Mouse (Mus musculus) frontal cortex, postnatal 14 days (tissue): ENCODE measurements around the gene Akap6.

Experiments used
- DNase-seq, 2 experiments: peaks; one replicate each; pipeline ENCODE4 v3.0.0; 2022; ENCODE audit warnings: low spot score in 2 of 2

Gene Akap6

DNA sequence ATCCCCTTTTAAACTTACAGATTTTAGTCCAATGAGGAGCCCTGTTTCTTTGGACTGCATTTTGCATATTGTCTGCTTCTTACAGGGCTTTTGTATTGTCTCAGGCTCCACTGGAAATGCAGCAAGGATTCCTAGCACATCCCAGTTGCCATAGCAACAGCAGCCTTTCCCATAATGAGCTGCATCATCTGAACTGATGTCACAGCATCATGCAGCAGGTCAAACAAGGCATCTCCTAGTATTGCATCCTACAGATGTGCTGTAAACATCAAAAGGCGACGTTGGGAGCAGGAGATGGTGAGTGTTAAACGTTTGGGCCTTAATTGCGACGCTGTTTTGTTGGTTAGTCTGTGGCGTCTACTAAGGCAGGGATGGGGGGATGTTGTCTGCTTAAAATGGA lies at the start of gene Akap6:
Gene Akap6, plus strand, starts transcription at position 238 of the 400 bp plus-strand sequence.
- peak; percentile 67 to 69 for DNase-seq

DNA sequence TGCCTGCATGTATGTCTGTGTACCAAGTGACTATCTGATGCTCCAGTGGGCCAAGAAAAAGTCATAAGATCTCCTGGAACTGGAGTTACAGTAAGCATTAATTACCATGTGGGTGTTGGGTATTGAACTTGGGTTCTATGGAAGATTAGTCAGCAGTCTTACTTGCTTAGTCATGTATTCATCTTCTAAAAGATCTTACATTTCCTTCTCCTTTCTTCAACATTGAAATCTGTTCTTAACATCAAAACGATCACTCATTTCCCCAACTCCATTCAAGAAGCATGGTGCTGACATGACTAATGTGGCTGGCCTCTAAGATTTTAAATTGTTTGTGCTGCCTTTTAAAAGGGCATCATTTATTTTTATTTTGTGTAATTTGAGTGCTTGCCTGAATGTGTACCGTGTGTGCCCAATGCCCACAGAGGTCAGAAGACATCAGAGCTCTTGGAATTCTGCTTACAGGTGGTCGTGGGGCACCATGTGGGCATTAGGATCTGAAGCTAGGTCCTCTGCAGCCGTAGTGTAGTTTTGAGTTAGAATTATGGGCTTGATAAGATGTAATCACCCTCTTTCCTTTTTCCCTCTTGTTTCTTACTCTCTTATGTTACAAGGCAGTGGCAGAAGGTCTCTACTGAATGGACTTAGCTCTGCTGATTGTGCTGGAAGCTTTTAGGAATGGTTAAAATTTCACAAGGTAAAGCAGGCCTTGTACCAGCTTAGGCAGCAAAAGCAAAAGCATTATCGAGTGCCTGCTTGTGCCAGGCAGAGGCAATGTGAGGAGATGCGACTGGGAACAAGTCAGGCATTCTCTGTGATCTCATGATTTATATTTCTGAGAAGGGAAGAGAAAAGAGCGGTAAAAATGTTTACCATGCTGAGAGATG lies 36.0 kb upstream of the Akap6 start:
- DNase-seq = no peak

DNA sequence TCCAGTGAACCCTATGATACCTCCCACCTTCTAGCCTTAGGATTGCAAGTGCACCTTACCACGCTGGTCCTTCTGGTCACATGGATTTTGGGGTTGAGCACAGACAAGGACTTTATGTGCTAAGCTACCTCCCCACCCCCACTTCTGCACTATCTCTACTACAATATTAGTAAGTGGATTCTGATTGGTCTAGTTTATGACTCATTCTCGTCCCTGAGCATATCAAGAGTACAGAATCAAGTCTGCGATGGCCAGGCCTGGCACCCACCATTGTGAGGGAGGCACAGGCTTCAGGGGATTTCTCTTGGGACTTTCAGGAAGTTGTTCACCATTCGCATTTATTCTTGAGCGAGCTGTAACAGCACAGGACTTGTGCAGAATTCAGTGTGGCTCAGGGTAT lies 34.2 kb upstream of the Akap6 start:
- no peak for DNase-seq

DNA sequence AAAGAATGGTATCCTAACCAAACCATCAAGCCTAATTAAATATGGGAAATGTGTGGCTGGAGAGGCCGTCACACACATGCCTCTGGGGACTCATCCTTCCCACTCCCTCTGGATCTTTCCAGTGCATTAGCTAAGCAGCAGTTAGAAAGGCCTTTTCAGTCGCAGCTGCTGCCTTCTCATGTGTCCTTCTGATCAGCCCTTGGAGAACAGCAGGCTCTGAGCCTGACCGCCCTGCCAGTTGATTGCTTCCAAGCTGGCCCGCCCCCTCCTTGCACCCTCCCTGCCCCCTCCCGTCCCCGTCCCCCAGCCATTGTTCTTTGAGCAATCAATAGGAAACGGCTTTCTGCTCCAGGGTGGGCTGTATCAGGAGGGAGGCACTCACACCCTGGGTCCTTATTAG lies 27.7 kb upstream of the Akap6 start:
- DNase-seq = no peak

DNA sequence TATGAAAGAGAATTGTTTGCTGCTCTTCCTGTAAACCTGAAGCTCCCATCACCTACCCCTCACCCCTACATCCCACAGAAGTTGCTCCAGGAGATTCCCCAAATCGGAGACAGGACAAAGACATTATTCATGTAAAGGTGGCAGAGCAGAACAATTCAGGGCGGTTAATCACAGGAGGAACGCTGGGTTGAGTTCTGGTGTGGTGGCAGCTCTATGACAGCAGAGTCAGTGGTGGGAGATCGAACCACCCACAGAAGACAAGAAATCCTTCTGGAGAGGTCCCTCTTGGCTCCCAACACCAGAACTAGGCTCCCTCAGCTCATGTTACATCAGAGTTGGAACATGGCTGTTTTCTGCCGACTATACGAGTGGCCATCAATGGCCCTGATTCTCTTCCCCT lies 27.2 kb upstream of the Akap6 start:
- DNase-seq = no peak

DNA sequence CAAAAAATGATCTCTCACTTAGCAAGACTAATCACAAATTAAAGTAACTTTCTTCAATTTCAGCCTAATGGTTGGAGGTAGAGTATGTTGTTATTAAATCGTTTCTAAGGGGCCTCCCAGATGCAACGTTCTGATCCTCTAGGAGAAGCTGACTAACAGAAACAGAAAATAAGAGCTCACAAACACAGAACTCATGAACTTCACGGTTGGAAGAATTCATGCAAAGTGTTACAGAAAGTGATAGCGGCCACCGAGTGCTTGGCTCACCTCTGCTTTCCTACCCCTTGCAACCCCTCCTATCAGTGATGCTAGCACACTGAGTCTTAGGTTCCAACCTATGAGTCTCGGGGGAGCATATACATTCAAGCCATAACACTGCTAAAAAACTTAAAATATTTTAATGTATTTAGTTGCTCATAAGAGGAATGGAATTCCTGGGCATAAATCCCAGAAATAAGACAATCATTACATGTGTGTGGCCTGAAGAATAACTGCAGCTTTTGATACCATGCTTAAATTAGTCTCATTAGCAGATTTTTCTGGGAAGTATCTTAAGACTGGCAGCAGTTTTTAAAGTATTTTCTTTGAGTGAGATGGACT lies 25.7 kb upstream of the Akap6 start:
- DNase-seq = no peak

DNA sequence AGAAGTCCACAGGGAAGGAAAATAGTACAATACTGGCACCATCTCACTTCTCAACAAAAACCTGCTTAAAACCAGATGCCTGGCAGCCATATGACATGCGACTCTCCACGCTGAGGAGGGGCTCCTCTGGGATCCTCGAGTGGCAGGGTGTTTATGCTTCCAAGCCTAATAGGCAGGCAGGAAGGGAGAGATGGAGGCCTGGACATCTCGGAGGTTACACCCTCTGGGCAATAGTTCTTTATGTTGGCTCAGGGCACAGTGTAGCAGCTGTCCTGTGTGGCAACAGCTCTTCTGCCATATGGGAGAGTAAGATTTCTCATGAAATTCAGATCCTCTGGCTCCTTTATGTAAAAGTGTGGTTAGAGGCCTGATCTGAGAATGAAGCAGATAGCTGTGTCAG lies 24.2 kb upstream of the Akap6 start:
- DNase-seq = no peak

DNA sequence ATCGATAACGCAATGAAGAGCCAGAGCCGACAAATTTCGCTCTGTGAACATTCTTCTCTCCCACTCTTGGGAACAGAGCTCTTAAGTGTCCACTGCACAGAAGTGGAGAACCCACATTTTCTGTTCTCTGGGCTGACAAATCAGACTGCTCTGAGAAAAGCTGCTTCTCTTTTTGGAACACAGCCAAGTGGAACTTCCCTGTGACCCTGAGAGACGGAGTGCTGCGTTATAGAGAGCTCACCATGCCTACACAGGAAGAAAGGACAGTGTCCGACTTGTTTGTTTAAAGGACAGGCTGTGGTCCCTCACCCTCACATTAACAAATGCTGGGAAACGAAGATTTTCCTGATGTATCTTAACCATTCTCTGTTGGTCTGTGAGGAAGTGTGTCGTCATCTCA lies 11.8 kb upstream of the Akap6 start:
- no peak for DNase-seq

DNA sequence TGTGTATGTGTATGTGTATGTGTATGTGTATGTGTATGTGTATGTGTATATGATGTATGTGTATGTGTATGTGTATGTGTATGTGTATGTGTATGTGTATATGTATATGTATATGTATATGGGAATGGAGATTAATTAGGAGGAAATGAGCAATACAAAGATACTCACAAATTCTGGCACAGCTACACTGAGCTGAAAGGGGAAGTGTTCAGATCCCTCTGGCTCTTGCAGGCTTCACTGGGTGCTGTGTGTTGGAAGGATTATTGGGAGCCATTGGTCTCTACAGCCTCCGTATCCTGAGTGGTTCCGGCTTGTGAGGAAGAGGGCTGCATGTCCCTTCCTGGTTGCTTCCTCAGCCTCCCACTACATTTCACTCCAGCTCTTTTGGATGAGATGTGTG lies 10.5 kb upstream of the Akap6 start:
- no peak for DNase-seq

DNA sequence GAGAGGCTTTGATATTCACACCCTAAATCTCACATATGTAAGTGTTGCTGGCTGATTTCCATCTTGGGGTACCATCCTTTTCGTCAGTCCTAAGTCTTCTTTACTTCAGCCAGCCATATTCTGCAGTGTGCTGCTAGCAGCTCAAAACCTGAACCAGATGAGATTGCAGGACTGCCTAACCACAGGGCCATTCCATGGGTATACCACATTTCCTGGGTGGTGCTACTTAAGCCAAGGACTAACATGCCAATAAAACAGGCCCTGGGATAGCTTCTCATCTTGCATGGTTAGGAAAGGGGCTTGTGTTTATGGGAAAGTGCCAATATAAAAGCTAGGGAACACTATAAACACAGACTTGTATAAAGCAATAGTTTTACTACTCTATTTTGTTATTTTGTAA lies 7.6 kb upstream of the Akap6 start:
- DNase-seq = no peak

DNA sequence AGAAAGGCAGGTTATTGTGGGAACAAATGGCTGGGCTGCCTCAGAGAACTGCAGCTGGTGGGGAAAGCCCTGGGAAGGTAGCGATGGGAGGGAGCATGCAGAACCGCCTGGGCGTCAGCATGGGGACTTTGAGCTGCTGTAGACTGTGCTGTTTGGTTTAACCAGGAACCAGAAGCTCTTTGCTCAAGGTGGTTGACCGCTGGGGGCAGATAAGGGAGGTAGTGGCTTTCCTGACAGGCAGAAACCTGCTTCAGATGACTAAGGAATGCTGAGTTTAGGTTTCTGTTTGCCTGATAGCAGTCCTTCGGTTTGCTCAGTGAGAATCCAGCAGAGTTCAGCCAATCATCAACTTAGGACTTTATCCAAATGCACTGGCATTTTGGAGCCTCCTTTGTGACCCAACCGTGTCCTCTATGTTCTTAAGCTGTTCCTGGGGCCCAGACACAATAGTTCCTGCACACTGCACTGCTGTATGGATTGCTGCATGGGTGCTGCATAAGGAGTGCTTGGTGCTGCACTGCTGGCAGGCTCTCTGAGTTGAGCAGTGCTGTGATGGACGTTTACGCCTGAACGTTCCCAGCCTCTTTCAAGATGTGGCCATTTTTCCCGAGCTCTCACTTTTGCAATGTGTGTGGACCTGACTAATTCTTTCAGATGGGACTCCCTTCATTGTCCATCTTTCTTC lies 6.8 kb upstream of the Akap6 start:
- no peak for DNase-seq

DNA sequence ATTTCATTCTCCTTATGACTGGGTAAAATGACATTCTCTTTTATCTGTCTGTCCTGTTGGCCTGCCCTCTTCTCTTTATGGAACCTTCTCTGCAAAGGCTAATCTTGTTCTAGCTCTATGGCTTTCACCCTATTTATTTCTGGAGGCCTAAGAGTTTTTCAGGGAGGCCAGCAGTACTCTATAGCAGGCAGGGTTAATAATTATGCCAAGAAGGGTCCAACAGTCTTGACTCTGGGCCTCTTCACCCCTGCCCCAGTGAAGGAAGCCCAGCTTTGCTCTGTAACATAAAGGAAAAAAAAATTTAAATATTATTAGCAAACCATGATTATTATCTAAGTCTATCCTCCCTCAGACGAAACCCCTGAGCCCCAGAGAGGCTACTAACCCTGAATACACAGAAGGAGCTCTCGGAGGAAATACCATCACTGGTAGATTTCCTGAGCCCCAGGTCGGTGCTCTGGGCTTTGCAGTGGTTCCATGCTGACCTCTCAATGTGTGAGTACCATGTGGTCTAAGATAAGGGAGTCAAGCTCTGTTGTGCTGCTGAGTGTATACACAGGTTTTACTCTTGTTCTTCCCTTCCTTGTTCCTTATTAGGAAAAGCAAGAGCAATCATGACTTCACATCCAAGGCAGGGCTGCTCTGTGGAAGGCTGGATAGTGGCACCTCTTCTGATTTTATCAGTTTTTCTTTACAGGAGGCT lies 1.6 kb upstream of the Akap6 start:
- DNase-seq = no peak

DNA sequence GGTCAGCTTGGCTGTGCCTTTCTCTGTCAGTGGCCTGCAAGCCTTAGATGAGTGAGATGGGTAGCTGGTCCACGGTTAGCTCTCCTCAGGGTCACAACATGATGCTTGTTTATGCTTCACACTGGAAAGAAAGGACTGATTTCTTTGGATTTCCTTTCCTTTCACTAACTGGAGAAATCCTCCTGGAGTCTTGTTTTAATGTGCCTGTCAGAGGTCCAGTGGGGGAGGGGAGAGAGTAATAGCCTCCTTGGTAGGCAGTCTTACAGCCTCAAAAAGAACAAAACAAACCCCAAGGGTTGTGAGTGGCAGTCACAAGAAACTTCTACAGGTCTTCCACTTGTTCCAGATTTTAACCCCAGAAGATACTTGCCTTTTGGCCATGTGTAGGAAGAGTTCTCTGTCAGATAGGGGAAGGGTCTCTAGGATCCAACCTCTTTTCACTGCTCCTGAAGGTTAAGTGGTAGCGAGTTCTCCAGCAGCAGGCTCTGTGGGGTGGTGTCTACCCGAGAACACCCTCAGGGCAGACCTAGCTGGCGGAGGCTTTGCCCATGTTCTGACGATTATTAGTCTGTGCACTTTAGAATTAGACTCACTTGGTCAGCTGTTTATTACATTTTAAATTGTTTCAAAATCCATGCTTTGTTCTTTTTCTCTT lies 780 bp upstream of the Akap6 start:
- DNase-seq = no peak

DNA sequence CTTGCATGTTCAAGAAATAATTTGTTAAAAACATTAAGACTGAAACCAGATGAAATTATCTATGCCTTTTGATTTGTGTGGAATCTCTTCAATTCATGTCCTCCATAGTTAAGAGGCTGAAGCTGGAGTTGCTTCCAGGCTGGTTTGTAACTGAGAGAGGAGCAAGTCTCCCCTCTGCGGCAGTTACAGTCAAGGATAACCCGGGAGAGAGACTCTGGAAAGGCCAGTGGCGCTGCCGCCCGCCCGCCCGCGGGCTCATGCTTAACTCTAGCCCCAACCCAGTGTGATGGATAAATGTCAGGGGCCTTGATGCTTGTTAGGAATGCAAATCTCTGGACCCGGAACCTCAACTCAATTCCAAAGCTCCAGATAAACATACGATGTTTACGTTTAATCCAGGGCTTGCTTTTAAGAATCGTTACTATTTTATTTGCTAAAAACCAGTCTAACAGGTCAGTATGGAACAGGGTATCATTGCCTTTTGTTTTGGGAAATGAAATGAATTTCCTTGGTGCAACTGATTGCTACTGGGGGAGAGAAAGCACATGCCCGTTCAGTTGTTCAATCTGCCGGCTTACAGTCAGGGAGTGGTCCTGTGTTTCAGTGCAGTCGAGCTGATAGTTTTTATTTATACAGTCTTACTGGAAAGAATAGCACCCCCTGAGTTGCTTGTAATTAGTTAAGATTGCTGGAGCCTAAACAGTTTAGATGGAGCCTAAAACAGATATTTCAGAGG lies 946 bp downstream of the Akap6 start:
- no peak for DNase-seq

DNA sequence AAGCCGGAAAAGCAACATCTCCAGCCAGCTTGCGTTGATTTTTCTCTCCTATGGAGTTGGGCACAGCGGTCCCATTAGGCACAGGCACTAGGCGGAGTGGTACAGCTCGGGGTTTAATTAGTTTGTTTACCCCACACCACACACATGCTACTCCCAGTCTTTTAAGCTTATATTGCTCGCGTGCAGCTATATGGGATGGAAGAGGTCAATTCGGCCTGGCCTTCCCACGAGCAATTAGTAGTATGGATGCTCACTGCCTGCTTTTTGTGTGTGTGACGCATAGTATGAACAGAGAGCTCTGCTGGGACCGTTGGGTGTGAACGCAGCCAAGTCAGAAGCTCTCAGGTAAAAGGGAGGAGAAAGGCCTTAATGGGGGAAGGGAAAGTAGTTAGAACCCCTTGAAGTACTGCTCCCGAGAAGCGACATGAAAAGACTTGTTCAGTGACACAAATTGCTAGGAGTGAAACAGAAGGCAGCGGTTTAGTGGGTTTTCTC lies 1.6 kb downstream of the Akap6 start:
- no peak for DNase-seq

DNA sequence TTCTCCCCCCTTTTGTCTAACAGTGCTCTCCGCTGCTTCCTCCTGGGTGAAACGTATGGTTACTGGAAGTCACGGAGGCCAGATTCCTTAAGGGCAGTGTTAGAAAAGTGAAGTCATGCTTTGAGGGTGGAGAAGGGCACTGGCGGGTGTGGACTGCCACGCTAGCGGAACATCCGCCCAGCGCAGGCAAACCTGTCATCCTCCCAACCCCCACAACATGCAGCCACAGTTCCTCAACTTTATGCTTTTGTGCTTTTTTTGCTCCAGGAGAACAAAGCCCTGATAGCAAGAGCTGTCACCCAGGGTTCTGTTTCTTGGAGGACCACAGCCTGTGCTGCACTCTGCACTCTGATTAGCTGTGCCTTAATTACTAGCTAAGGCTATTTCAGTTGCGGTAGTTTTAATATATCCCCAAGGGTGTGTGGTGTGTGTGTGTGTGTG lies 2.0 kb downstream of the Akap6 start:
- no peak for DNase-seq

DNA sequence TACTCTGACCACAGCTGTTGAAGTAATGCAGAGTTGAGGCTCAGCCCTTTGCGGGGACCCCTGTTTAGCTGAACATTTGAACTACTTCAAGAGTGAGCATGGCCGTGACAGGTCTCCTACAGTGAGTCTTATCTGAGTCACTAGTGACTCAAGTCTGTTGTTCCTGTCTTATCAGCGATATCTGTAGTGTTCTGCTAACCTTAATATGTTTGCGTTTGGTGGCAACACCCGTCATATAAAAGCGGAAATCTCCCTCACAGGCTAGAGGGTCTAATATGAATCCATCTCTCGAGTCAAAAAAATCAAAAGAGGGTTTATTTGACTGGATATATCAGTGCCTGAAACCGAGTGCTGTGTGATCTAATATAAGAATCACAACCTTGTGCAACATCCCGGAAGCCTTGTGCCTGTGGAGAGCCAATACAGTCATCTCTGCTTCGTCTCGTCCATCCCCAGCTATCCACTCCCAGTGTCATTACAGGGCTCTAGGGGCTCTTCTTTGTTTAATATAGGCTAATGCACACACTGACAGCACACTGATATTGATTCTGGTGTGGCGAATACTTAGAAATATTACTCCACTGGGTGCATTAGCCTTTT lies 3.3 kb downstream of the Akap6 start:
- no peak for DNase-seq

DNA sequence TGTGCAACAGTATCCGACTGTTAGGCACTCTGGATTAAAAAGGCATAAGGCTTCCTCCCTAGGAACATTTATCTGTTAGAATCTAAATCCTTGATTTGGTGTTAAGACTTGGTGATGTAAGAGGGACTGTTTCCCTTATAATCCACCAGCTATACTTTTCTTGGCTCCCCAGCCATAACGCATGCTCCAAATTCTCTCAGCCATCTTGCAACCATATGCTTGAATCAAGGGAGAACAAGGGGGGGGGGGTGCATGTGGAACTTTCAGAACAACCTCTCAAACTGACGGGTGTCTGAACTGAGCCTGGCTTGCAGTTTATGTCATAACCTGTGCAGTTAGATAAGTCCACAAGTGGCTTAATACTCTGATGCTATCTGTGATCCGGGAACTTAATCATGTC lies 4.9 kb downstream of the Akap6 start:
- DNase-seq = no peak

DNA sequence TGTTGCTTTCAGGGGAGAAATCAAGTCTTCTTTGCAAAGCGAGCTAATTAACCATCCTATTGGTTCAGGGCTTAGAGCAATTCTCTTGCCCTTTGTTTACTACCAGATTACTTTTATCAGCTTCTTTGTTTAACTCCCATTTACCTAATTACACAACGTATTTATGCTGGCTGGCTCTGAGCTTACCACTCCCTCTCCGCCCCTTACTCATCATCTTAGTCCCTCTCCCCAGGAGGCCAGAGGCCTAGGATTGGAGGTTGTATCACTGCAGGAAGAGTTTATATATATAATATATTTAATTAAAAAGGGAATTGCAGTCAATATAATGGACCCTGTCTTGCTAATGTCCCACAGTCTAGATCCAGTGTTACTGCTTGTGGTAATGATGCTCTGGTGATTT lies 5.6 kb downstream of the Akap6 start:
- DNase-seq = no peak

DNA sequence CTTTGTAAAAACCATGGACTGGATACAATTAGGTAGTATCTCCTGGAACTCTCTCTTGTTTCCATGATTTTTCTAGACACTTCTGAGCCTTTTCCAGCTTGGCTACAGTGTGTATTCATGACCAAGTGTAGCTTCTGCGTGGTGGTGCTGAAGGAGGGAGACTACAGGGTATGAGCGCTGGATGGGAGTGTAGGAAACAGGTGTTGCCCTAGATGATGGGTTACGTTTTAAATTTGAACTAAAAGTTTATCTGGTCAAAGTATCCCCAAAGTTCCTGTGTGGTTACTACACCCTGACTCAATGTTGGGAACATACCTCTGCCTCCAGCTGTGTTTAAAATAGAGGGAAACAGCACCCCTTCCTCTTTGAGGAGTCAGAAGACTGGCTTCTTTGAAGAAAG lies 12.2 kb downstream of the Akap6 start:
- no peak for DNase-seq
